ENCODE assay signal across 12 mouse cellular contexts in the genomic region with DNA sequence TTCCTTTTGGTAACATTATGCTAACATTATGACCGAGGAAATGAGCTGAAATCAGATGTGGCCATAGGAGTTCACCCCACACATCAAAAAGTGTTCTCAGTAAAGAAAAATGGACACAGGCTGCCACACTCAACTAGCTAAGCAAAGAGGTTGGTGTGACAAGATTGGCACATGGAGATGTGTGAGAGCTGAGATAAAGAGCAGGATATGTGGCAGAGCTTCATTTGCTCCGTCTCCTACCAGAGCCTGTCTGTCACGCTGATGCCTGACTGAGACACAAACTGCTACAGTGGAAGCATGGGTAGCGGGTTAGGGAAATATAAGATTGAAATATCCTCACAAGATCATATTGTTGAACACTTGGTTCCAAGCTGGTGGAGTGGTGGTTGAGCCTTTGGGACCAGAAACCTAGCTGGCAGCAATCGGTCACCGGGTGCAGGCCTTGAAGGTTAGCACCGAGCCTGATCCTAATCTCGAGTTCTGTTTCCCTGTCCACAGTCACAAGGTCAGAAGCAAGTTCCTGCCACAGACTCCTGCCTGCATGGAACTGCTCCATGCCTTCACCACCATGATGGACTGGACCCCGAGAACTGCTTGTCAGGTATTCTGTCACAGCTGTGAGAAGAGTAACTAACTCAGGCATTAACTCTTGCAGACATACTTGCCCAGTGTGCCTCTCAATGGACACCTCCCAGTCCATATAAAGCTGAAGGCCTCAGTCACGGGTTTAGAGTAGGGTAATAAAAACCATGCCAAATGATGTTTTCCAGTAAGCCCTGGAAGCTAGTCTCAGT. TPM values are rescaled to one million over a fixed set of nuclear protein-coding genes. Genes with fewer than 3 reads are reported as not detected.
DNase-seq lines count a peak whose midpoint lies in the region; ATAC-seq and TF ChIP-seq lines count a peak whose summit lies in the region.
"Had no signal": no experiment of that assay in that cellular context is flagged by ENCODE, and none has a peak within 500 bp of the region (broad histone marks: within the 10 kb centered on the region; RNA-seq: fewer than 3 reads in every experiment).

No protein-coding gene starts in this region.

- peak overlapping the region; percentile 39; the same call in 1 of the 2 replicates for H3K27ac ChIP-seq in heart, postnatal 0 days (ENCODE audit: low read depth)
- no peak overlapping the region for H3K27ac ChIP-seq in liver, embryonic 13.5 days
- no peak overlapping the region for H3K27ac ChIP-seq in cerebellum, adult 2 months (ENCODE audit: insufficient read depth, low read length)
- H3K27ac ChIP-seq: forebrain, embryonic 12.5 days; hindbrain, postnatal 0 days had no signal

- no peak for TF ChIP-seq POLR2A in cerebellum, adult 2 months (IDR thresholded peaks at IDR 0.05; ENCODE audit: borderline replicate concordance, insufficient read depth, low read length)

- H3K36me3 ChIP-seq in heart, postnatal 0 days (replicated peaks; ENCODE audit: control insufficient read depth, insufficient read depth, low read length): no peaks in the 10 kb centered on the region
- H3K36me3 ChIP-seq in G1E (replicated peaks): peaks cover 26% of the 10 kb centered on the region
- no peaks in the 10 kb centered on the region for H3K36me3 ChIP-seq in liver, embryonic 13.5 days
- H3K36me3 ChIP-seq: forebrain, embryonic 12.5 days had no signal

- H3K4me3 ChIP-seq in heart, postnatal 0 days (ENCODE audit: low read depth, low read length): no peak overlapping the region
- H3K4me3 ChIP-seq in G1E (ENCODE audit: low read depth, low read length): no peak overlapping the region; the same call in 1 of the 2 replicates
- no peak overlapping the region for H3K4me3 ChIP-seq in liver, embryonic 13.5 days (replicated peaks)
- no peak overlapping the region for H3K4me3 ChIP-seq in cerebellum, adult 2 months (replicated peaks; ENCODE audit: insufficient read depth, low read depth, low read length)
- H3K4me3 ChIP-seq: forebrain, embryonic 12.5 days had no signal

- peaks cover 19% of the 10 kb centered on the region for H3K4me1 ChIP-seq in heart, postnatal 0 days (ENCODE audit: control insufficient read depth, insufficient read depth)
- peaks cover 57% of the 10 kb centered on the region for H3K4me1 ChIP-seq in G1E (ENCODE audit: insufficient read depth, low read depth, low read length)
- H3K4me1 ChIP-seq in liver, embryonic 13.5 days (replicated peaks): peaks cover 41% of the 10 kb centered on the region
- no peaks in the 10 kb centered on the region for H3K4me1 ChIP-seq in cerebellum, adult 2 months (ENCODE audit: control insufficient read depth, insufficient read depth, low read length)
- H3K4me1 ChIP-seq: forebrain, embryonic 12.5 days had no signal

- 64% methylated on average over 10 of the region's 10 CpGs for WGBS in heart, postnatal 0 days
- 30% methylated on average over 10 of the region's 10 CpGs for WGBS in liver, embryonic 13.5 days (ENCODE audit: insufficient replicate concordance)
- 89% methylated on average over 10 of the region's 10 CpGs for WGBS in cerebellum, adult 2 months

- no peak overlapping the region for H3K4me2 ChIP-seq in heart, postnatal 0 days (ENCODE audit: low read depth, low read length)
- no peak overlapping the region for H3K4me2 ChIP-seq in liver, embryonic 13.5 days
- H3K4me2 ChIP-seq: forebrain, embryonic 12.5 days had no signal

- ATAC-seq in heart, postnatal 0 days (ENCODE audit: insufficient read depth, low read depth): no peak
- ATAC-seq in G1E (ENCODE audit: extremely low read depth, insufficient number of reproducible peaks, low FRiP score, poor library complexity, severe bottlenecking): peak; percentile 54
- ATAC-seq in liver, embryonic 13.5 days (ENCODE audit: low read depth): peak; percentile 41
- ATAC-seq: hindbrain, postnatal 0 days had no signal

- no peak for TF ChIP-seq EP300 in heart, postnatal 0 days (IDR thresholded peaks at IDR 0.05; ENCODE audit: low read depth)

- H3K9ac ChIP-seq in heart, postnatal 0 days (replicated peaks; ENCODE audit: low read depth, low read length): no peak overlapping the region
- H3K9ac ChIP-seq in liver, embryonic 13.5 days: 0 out of 2 replicates have a peak overlapping the region, but pooled peaks have one; percentile 27
- H3K9ac ChIP-seq: forebrain, embryonic 12.5 days had no signal

- no peak for DNase-seq in heart, postnatal 0 days (ENCODE audit: low spot score)
- DNase-seq in heart, postnatal 4 days: no peak
- DNase-seq in G1E (ENCODE audit: low spot score): peak; percentile 20
- DNase-seq in adrenal gland, postnatal 10 days: peak; percentile 34
- peak; percentile 8 for DNase-seq in liver, embryonic 13.5 days
- no peak for DNase-seq in cerebellum, adult 2 months
- DNase-seq in urinary bladder, adult 18-20 months (ENCODE audit: low spot score in 2 of 2): no peak
- DNase-seq: gastrocnemius, postnatal 14 days; layer of hippocampus, postnatal 36 days; thymus, postnatal 36 days had no signal

- H3K9me3 ChIP-seq in heart, postnatal 0 days (replicated peaks; ENCODE audit: control insufficient read depth, low read length): no peaks in the 10 kb centered on the region
- no peaks in the 10 kb centered on the region for H3K9me3 ChIP-seq in G1E (replicated peaks)
- H3K9me3 ChIP-seq in liver, embryonic 13.5 days (replicated peaks): no peaks in the 10 kb centered on the region
- H3K9me3 ChIP-seq: forebrain, embryonic 12.5 days had no signal

- TF ChIP-seq CTCF in heart, postnatal 0 days (IDR thresholded peaks at IDR 0.05; ENCODE audit: low read depth): no peak
- no peak for TF ChIP-seq CTCF in G1E (IDR thresholded peaks at IDR 0.05; ENCODE audit: low read depth, low read length)
- no peak for TF ChIP-seq CTCF in cerebellum, adult 2 months (IDR thresholded peaks at IDR 0.05; ENCODE audit: borderline replicate concordance, insufficient read depth, low read depth, low read length)

- H3K27me3 ChIP-seq in heart, postnatal 0 days (ENCODE audit: control insufficient read depth, insufficient read depth, low read length): no peaks in the 10 kb centered on the region
- no peaks in the 10 kb centered on the region for H3K27me3 ChIP-seq in G1E (ENCODE audit: insufficient read depth, low read length)
- H3K27me3 ChIP-seq in liver, embryonic 13.5 days: no peaks in the 10 kb centered on the region
- no peaks in the 10 kb centered on the region for H3K27me3 ChIP-seq in cerebellum, adult 2 months (ENCODE audit: control insufficient read depth, insufficient read depth, low read length)
- H3K27me3 ChIP-seq: forebrain, embryonic 12.5 days had no signal

RNA-seq across cellular contexts. Expression of gene Sptlc2, which starts 7.4 kb away (rescaled TPM):
- total RNA-seq in heart, postnatal 0 days (2014; rRNA removed; ENCODE audit: low replicate concordance): 23.5 and 66.6 TPM in 2 replicates
- polyA plus RNA-seq in heart, postnatal 0 days (2015; fragmentation: Nextera tagmentation; extraction: Ambion mirVana): 65.1 and 67.0 TPM in 2 replicates
- total RNA-seq in heart, postnatal 4 days (2021): 10 to 100 TPM; 65.1 to 68.9 TPM
- total RNA-seq in G1E (2014; fragmentation: Nextera tagmentation) (111 and 123 TPM in 2 replicates), G1E (2017) (197 and 212 TPM in 2 replicates)
- 50.5 and 52.7 TPM in 2 replicates for polyA plus RNA-seq in G1E (2012)
- 100 to 1,000 TPM; 135 to 149 TPM for total RNA-seq in adrenal gland, postnatal 10 days (2021)
- 30.6 and 36.4 TPM in 2 replicates for polyA plus RNA-seq in liver, embryonic 13.5 days (2015; fragmentation: Nextera tagmentation; extraction: Ambion mirVana)
- 23.3 and 25.2 TPM in 2 replicates for polyA plus RNA-seq in cerebellum, adult 2 months (2012; rRNA removed)

Comparison
In these comparisons a context has a peak if more than half of its experiments do, and no peak if none do; other contexts are left out.
1. DNase-seq: peak in G1E (single experiment), adrenal gland, postnatal 10 days (single experiment) and liver, embryonic 13.5 days (single experiment); none in heart, postnatal 0 days (single experiment), heart, postnatal 4 days (single experiment), cerebellum, adult 2 months (0 of 2) and urinary bladder, adult 18-20 months (0 of 2).